Mouse (Mus musculus) CH12.LX (cell line): ENCODE measurements around the gene Sorcs1.

Source experiments
- BHLHE40 ChIP-seq: IDR thresholded peaks from 2 replicates; pipeline ENCODE4 v1.6.1; 2011; ENCODE audit warnings: mild to moderate bottlenecking, low read depth, low read length, improper control_type of control experiment
- CHD1 ChIP-seq: IDR thresholded peaks from 2 replicates; pipeline ENCODE4 v1.6.1; 2012; ENCODE audit warnings: low read depth, low read length, improper control_type of control experiment, inconsistent platforms
- CTCF ChIP-seq, 2 experiments: IDR thresholded peaks in 1 of 2; conservative IDR thresholded peaks in 1 of 2; 2 replicates each; pipeline ENCODE4 v1.5.1; 2011 to 2012; ENCODE audit warnings: low read depth in 2 of 2, low read length in 2 of 2, improper control_type of control experiment in 1 of 2, inconsistent platforms in 1 of 2, mild to moderate bottlenecking in 1 of 2, moderate library complexity in 1 of 2
- E2F4 ChIP-seq: IDR thresholded peaks from 2 replicates; pipeline ENCODE4 v1.6.1; 2011; ENCODE audit warnings: low read depth, low read length, improper control_type of control experiment; ENCODE audit not compliant: insufficient replicate concordance
- EP300 ChIP-seq: IDR thresholded peaks from 2 replicates; pipeline ENCODE4 v1.6.1; 2011; ENCODE audit warnings: low read length, improper control_type of control experiment
- ETS1 ChIP-seq: conservative IDR thresholded peaks from 2 replicates; pipeline ENCODE4 v1.6.1; 2012; ENCODE audit warnings: low read depth, mild to moderate bottlenecking, inconsistent platforms, low read length, improper control_type of control experiment, moderate library complexity
- GABPA ChIP-seq: IDR thresholded peaks from 2 replicates; pipeline ENCODE4 v1.6.1; 2012; ENCODE audit warnings: low read depth, low read length, improper control_type of control experiment, inconsistent platforms; ENCODE audit not compliant: insufficient replicate concordance
- HCFC1 ChIP-seq: IDR thresholded peaks from 2 replicates; pipeline ENCODE4 v1.6.1; 2012; ENCODE audit warnings: low read depth, mild to moderate bottlenecking, inconsistent platforms, low read length, improper control_type of control experiment
- MAX ChIP-seq: IDR thresholded peaks from 2 replicates; pipeline ENCODE4 v1.6.1; 2011; ENCODE audit warnings: low read length, improper control_type of control experiment
- POLR2A ChIP-seq: IDR thresholded peaks from 2 replicates; pipeline ENCODE4 v1.6.1; 2011; ENCODE audit warnings: low read depth, mild to moderate bottlenecking, improper control_type of control experiment, low read length
- RAD21 ChIP-seq: IDR thresholded peaks from 2 replicates; pipeline ENCODE4 v1.6.1; 2011; ENCODE audit warnings: low read depth, mild to moderate bottlenecking, low read length, improper control_type of control experiment, moderate library complexity
- TBP ChIP-seq: conservative IDR thresholded peaks from 2 replicates; pipeline ENCODE4 v1.6.1; 2011; ENCODE audit warnings: low read depth, low read length, improper control_type of control experiment
- ZMIZ1 ChIP-seq: IDR thresholded peaks from 2 replicates; pipeline ENCODE4 v1.6.1; 2012; ENCODE audit warnings: low read depth, mild to moderate bottlenecking, inconsistent platforms, low read length, improper control_type of control experiment
- ZNF384 ChIP-seq: IDR thresholded peaks from 2 replicates; pipeline ENCODE4 v1.6.1; 2012; ENCODE audit warnings: low read depth, low read length, improper control_type of control experiment, inconsistent platforms

DNA sequence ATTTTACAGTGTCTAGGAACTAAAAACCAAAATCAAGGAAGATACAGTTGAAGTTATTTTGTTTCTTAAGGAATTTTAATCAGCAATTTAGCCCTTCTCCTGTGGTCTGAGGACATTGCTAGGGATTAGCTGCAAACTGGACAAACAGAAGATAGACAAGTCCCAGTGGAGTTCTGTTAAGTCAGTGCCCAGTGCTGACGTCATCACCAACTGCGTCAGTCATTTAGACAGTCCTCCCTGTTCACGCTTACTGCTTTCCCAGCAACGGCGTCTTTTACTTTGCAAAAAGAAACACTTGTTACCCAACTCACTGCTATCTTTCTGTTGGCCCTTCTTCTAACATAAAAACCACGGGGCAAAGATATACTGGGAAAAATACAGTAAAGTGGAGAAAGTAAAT, 40.3 kb downstream of the Sorcs1 start:
- TF ChIP-seq ZNF384, result no peak
- TF ChIP-seq CTCF (conservative IDR thresholded peaks at IDR 0.05 in 1 of 2, IDR thresholded peaks at IDR 0.05 in 1 of 2; ENCODE audit: low read depth in 2 of 2, low read length in 2 of 2), result no peak
- no peak for TF ChIP-seq POLR2A
- no peak for TF ChIP-seq MAX
- no peak for TF ChIP-seq HCFC1
- no peak for TF ChIP-seq EP300
- no peak for TF ChIP-seq ETS1
- no peak for TF ChIP-seq CHD1
- TF ChIP-seq GABPA, result no peak
- TF ChIP-seq RAD21, result no peak
- no peak for TF ChIP-seq BHLHE40
- no peak for TF ChIP-seq E2F4
- no peak for TF ChIP-seq TBP
- no peak for TF ChIP-seq ZMIZ1
